Mouse (Mus musculus): ENCODE measurements at regions not wholly inside any gene's neighbourhood (a gene's known extent, or its start where the extent isn't known, plus 50 kb on each side); places are given as distances from the start of the nearest gene placed in this dataset.

GRCm38 (mm10) chr11:57904216-57904615 lies 71.6 kb upstream of the Hand1 start:
- in situ Hi-C loops (cut with MboI, MseI), result no loop called here

GRCm38 (mm10) chr11:57899335-57899734 lies 66.7 kb upstream of the Hand1 start:
- in situ Hi-C loops (cut with MboI, MseI), result no loop called here

GRCm38 (mm10) chr11:57895497-57895896 lies 62.9 kb upstream of the Hand1 start:
- in situ Hi-C loops (cut with MboI, MseI), result no loop called here

- in situ Hi-C loops (cut with MboI, MseI), result no loop called here
Observed at GRCm38 (mm10) chr11:57882736-57883635, 50.4 kb upstream of the Hand1 start.

Data from T-helper 1 cell (primary cell).